Mouse (Mus musculus) liver, embryonic 15.5 days (tissue): ENCODE data around the gene Fat1. TPM values are rescaled to one million over a fixed set of nuclear protein-coding genes. Genes with fewer than 3 reads are reported as not detected.
A peak's percentile ranks its signal among the peaks of the same experiment; 100 is the strongest.

ENCODE experiments used
- ATAC-seq: fragments of 200-750 bp; cut with Nextera tagmentation; 2 replicates; pipeline ENCODE4 v1.8.0; 2017; ENCODE audit warnings: moderate number of reproducible peaks, mild to moderate bottlenecking, moderate library complexity; ENCODE audit not compliant: insufficient read depth
- H3K27ac ChIP-seq: fragments of 300-500 bp; sonication (generic); replicated peaks from 2 replicates; pipeline ENCODE4 v1.5.1; 2015; ENCODE audit warnings: mild to moderate bottlenecking, inconsistent platforms
- H3K27me3 ChIP-seq: fragments of 300-500 bp; sonication (generic); 2 replicates; pipeline ENCODE4 v1.6.1; 2015; ENCODE audit warnings: mild to moderate bottlenecking, inconsistent platforms
- H3K36me3 ChIP-seq: fragments of 300-500 bp; sonication (generic); replicated peaks from 2 replicates; pipeline ENCODE4 v1.6.1; 2015; ENCODE audit warnings: moderate library complexity, mild to moderate bottlenecking, inconsistent platforms
- H3K4me1 ChIP-seq: fragments of 300-500 bp; sonication (generic); replicated peaks from 2 replicates; pipeline ENCODE4 v1.6.1; 2015; ENCODE audit warnings: inconsistent platforms
- H3K4me2 ChIP-seq: fragments of 300-500 bp; sonication (generic); 2 replicates; pipeline ENCODE4 v1.6.1; 2015; ENCODE audit warnings: moderate library complexity, mild to moderate bottlenecking, inconsistent platforms
- H3K4me3 ChIP-seq: fragments of 300-500 bp; sonication (generic); replicated peaks from 2 replicates; pipeline ENCODE4 v1.5.1; 2015; ENCODE audit warnings: mild to moderate bottlenecking, inconsistent platforms
- H3K9ac ChIP-seq: fragments of 300-500 bp; sonication (generic); 2 replicates; pipeline ENCODE4 v1.6.1; 2015; ENCODE audit warnings: moderate library complexity, mild to moderate bottlenecking, inconsistent platforms
- H3K9me3 ChIP-seq: fragments of 300-500 bp; sonication (generic); replicated peaks from 2 replicates; pipeline ENCODE4 v1.6.1; 2016; ENCODE audit warnings: inconsistent platforms
- WGBS: fragments of 180-500 bp; shearing (Covaris S2); methylation state at CpG from one replicate; pipeline ENCODE4 v1.1.7; 2015; ENCODE audit warnings: mixed read lengths; ENCODE audit not compliant: insufficient replicate concordance; 5-methylcytosine and 5-hydroxymethylcytosine counted together
- polyA plus RNA-seq: library from polyadenylated mRNA; unstranded; fragments of >200 nt; fragmentation: Nextera tagmentation; extraction: Ambion mirVana; gene quantifications from 2 replicates; pipeline ENCODE4 v1.2.1, GENCODE M21; 2015

The Fat1 gene
- polyA plus RNA-seq, 1 experiment from 2014 or later = 0.91 TPM

DNA sequence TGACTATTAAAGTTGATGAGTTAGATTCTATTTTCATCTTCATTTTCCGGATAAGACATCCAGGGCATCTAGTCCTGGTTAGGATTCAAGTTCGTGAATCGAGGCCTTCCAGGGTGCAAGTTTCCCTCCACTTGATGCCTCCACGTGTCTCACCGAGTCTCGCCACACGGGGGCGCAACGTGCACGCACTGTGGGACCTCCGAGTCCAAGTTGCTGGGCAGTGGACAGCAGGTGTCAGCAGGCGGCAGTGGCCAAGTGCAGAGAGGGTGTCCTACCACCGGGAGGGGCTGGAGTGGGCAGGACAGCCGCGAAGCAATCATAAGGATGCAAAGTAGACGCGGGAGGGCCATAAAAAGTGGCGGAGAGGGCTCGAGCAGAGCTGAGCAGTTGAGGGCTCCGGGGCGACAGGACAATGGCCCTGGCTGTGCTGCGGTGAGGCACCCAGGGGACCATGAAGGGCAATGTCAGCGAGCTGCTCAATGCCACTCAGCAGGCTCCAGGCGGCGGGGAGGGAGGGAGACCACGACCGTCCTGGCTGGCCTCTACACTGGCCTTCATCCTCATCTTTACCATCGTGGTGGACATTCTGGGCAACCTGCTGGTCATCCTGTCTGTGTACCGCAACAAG lies 133.6 kb downstream of the Fat1 start, which contains the start of gene Mtnr1a:
Gene Mtnr1a (plus strand): TSS at position 379 of the 628 bp plus-strand sequence.
- Histone ChIP-seq H3K4me1 (no peaks in the 10 kb centered on the region), H3K4me2 (peak within 1 kb of the TSS; percentile 35), H3K36me3 (no peaks in the 10 kb centered on the region), H3K27ac (no peak within 1 kb of the TSS), H3K4me3 (no peak within 1 kb of the TSS), H3K27me3 (no peaks in the 10 kb centered on the region), H3K9ac (no peak within 1 kb of the TSS), H3K9me3 (no peaks in the 10 kb centered on the region)
- WGBS = 7% methylated on average over 26 of the region's 29 CpGs
- ATAC-seq = peak; percentile 54

DNA sequence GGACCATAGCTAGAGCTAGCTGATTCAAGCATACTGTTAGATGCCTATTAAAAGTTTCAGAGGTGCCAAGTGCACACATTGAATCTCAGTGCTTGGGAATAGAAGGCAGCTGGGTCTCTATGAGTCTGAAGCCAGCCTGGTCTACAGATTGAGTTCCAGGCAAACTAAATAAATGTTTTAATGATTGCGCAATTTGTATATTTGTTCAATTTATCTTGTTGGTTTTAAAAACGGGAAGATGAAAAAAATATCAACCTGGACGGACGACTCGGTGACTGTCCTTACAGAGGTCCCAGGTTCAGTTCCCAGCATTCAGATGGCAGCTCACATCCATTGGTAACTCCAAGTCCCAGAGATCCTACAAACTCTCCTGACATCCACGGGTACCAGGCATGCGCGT lies 135.7 kb downstream of the Fat1 start:
- Histone ChIP-seq H3K27ac (no peak overlapping the region), H3K36me3 (no peaks in the 10 kb centered on the region), H3K9ac (no peak overlapping the region), H3K27me3 (no peaks in the 10 kb centered on the region), H3K4me3 (no peak overlapping the region), H3K9me3 (no peaks in the 10 kb centered on the region), H3K4me1 (no peaks in the 10 kb centered on the region), H3K4me2 (no peak overlapping the region)
- 68% methylated on average over 8 of the region's 8 CpGs for WGBS
- ATAC-seq = no peak

DNA sequence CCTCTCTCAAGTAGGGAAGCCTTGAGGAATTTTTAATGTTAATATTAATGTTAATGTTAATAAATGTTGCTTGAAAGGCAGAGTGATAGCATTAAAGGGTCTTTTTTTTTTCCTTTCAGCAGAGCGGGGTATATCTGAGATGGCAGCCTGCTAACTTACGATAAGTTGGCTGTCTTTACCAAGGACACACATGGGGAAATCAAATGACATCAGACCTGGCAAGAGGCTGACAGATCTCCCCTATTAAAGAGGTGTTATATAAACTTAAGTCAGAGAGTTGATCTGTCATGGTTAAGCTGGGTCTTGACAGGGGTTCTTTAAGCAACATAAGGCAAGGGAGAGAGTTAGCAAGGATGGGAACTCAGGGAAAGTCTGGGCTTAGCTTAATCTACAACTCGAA lies 145.6 kb downstream of the Fat1 start:
- no peaks in the 10 kb centered on the region for H3K4me1 ChIP-seq
- H3K27me3 ChIP-seq = no peaks in the 10 kb centered on the region
- no peak overlapping the region for H3K9ac ChIP-seq
- no peaks in the 10 kb centered on the region for H3K9me3 ChIP-seq
- WGBS = 64% methylated on average over 3 of the region's 3 CpGs
- H3K4me3 ChIP-seq = no peak overlapping the region
- H3K27ac ChIP-seq = no peak overlapping the region
- no peak overlapping the region for H3K4me2 ChIP-seq
- no peak for ATAC-seq
- H3K36me3 ChIP-seq = no peaks in the 10 kb centered on the region

DNA sequence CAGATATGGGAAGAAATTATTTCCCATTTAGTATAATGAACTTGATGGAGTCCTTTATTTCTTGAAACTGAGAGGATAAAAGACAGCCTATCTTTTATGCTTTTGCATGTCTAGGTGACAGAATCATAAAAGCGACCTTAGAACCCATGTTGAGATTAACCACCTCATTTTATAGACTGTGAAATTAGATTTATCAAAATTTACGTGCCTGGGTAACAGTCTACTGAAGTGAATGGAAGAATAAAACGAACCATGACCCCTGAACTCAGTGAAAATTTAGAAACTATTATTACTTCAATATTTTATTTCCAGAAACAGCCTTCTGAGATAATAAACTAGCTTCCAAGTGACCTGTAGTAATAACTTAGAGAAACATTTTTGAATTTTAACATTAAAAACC lies 158.4 kb downstream of the Fat1 start:
- Histone ChIP-seq H3K27ac (no peak overlapping the region), H3K9ac (no peak overlapping the region), H3K4me2 (no peak overlapping the region), H3K27me3 (no peaks in the 10 kb centered on the region), H3K4me3 (no peak overlapping the region), H3K36me3 (no peaks in the 10 kb centered on the region), H3K9me3 (no peaks in the 10 kb centered on the region), H3K4me1 (no peaks in the 10 kb centered on the region)
- 42% methylated on average over 3 of the region's 3 CpGs for WGBS
- ATAC-seq = no peak

Other genes with a start within 250 kb of the Fat1 start
- not detected in 2 replicates for gene Mtnr1a, start 133.7 kb downstream of the Fat1 start, polyA plus RNA-seq